Mouse (Mus musculus) cerebellum, postnatal 4 days (tissue): ENCODE measurements at regions not wholly inside any gene's neighbourhood (a gene's known extent, or its start where the extent isn't known, plus 50 kb on each side); places are given as distances from the start of the nearest gene placed in this dataset.

Source experiments
- DNase-seq, 2 experiments: peaks; one replicate each; pipeline ENCODE4 v3.0.0; 2022; ENCODE audit warnings: low spot score in 2 of 2, mixed read lengths in 1 of 2

- DNase-seq = no peak
These were observed 1104.9 kb downstream of the Pcdh7 start for GRCm38 (mm10) chr5:58822704-58823103.

GRCm38 (mm10) chr5:58825970-58826369 is 1108.2 kb downstream of the Pcdh7 start:
- DNase-seq = no peak

- no peak for DNase-seq
These were observed 1129.2 kb downstream of the Pcdh7 start for GRCm38 (mm10) chr5:58847001-58847400.

GRCm38 (mm10) chr5:58858016-58858415 is 1140.2 kb downstream of the Pcdh7 start:
- DNase-seq = no peak

GRCm38 (mm10) chr5:58893493-58893892 is 1175.7 kb downstream of the Pcdh7 start:
- DNase-seq = no peak

GRCm38 (mm10) chr5:58941436-58941835 is 1223.7 kb downstream of the Pcdh7 start:
- DNase-seq = no peak

- peak in 1 of 2 experiments; percentile 7 for DNase-seq
These were observed 1257.5 kb downstream of the Pcdh7 start for GRCm38 (mm10) chr5:58975268-58975667.

GRCm38 (mm10) chr5:58987754-58988153 is 1270.0 kb downstream of the Pcdh7 start:
- DNase-seq = no peak
